Mouse (Mus musculus) retina, postnatal 7 days (tissue): Measurements from ENCODE around the gene Cd300e.
"Not testable (repeated sequence)": the region's sequence is repeated elsewhere in the genome, so short reads cannot be mapped to it uniquely, and the experiment has no call there.

Source experiments
- DNase-seq: peaks from one replicate; pipeline ENCODE4 v3.0.0-alpha.2; 2012; ENCODE audit warnings: low read depth, low spot score

The Cd300e gene

DNA sequence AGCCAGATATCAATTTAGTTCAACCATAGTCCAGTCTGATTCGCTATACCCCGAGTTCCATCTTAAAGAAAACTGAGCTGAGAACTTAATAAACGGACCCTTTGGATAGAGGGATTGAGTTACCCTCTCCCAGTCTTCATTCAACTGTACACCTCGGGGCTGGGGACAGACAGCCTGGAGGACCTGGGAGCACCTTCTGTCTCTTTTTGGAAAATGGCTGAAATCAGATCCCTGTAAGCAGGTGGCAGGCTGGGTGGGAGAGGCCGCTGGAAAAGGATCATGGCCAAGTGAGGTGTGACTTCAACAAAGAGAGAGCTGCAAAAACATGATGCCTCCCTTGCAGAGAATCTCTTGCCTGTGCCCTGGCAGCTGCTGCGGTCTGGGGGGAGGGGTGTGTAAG is 20.2 kb upstream of the Cd300e start:
- DNase-seq = no peak

DNA sequence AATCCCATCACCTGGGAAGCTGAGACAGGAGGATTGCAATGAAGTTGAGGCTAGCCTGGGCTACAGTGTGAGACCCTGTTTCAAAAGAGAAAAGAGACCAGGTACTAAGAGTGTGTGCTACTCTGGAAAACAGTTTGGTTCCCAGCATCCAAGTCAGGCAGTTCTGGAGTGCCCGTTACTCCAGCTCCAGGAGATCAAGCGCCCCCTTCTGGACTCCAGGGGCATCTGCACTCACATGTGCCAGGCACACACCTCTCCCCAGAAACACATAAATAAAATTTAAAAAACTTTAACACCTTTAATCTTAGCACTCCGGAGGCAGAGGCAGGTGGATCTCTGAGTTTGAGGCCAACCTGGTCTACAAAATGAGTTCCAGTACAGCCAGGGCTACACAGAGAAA is 19.4 kb upstream of the Cd300e start:
- DNase-seq = no peak

DNA sequence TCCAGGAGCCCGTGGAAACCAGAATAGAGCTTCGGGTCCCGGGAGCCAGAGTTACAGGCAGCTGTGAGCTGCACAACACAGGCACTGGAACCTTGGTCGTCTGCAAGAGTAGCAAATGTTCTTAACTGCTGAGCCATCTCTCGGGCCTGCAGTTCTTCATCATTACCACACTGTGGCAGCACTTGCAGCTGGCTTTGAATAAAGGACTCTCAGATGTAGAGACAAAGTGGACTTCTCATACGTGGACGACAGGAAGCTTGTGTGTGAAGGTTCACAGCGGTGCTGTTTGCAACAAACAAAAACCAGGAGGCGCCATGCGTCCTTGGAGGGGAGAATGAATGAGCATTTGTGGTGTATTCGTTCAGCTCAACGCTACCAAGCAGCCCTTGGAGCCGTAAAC is 18.9 kb upstream of the Cd300e start:
- peak; percentile 60 for DNase-seq

DNA sequence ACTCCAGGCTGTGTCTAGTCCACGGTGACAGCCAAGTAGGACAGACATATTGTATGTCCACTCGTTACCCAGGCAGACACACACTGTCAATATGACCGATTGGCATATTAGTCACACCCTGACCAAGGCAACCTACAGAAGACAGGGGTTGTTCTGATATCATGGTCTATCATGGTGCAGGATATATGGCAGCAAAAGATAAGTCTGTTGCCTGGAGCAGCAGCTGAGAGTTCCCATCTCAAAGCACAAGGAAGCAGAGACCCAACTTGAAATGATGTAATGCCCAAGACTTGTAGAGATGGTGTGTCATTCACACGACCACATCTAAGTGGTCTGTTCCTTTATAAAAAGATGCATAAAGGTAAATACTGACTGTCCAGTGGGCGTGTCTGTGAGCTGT is 16.7 kb upstream of the Cd300e start:
- DNase-seq = no peak

DNA sequence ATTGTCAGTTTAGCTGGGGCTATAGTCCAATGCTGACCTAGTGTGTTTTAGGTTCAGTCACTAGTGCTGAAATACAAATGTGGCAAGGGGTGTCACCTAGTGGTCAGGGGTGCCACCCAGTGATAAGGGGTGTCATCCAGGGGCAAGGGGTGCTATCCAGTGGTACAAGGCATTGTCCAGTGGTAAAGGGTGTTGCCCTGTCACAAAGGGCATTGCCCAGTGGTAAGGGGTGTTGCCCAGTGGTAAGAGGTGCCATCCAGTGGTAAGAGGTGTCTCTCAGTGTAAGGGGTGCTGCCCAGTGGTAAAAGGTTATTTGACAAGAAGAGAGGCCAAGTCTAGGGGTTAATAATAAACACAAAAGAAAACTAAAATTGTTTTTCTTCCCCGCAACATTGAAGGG is 15.5 kb upstream of the Cd300e start:
- no peak for DNase-seq

DNA sequence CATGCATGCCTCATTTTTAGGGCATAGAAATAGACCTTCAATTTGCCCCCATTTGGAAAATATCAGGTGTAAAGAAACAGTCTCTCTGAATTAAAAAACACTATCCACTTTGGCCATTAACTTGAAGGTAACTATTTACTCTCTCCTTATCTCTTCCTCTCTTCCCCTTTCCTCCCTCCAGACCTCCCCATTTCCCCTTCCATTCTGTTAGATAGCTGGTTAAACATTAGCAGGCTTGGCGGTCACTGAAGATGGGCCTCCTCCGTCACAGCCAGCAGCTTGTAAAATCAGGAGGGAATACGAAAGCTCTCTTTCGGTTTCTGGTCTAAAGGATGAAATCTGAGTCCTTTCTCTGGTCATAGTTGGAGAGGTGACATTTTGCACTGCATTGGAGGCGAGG is 13.9 kb upstream of the Cd300e start:
- DNase-seq = no peak

DNA sequence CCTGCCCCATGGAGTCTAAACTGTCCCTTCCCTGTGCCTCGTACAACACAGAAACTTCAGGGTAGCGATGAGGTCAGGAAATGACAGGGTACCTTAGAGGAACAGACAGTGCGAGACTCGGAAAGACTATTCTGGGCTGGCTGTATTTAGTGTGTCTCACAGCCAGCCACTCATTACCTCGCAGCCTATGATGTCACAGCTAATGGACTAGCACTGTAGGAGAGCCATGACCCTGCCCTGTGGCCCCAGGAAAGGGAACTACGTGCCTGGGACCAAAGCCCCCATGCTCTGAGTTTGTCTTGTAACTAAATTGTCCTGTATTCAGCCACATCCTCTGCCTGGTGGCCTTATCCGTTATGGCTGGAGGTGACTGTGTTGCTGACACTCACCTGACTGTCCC is 13.4 kb upstream of the Cd300e start:
- DNase-seq = no peak

DNA sequence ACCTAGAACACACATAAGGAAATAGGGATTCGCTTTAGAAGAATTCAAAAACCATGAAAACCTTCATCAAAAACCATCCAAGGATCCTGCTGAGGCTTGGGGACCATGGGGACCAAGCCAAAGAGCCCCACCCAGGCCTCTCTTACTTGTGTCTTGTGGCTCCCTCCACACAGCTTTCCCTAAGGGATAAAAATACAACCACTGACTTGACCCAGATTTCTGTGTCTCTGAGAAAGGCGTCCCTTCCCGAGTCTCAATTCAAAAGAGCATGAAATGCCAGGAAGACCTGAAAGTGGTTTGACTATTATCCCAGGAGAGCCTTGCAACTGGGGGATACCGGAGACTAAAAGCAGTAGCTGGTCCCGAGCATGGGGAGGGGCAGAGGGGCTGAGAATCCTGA is 11.0 kb upstream of the Cd300e start:
- DNase-seq = no peak

DNA sequence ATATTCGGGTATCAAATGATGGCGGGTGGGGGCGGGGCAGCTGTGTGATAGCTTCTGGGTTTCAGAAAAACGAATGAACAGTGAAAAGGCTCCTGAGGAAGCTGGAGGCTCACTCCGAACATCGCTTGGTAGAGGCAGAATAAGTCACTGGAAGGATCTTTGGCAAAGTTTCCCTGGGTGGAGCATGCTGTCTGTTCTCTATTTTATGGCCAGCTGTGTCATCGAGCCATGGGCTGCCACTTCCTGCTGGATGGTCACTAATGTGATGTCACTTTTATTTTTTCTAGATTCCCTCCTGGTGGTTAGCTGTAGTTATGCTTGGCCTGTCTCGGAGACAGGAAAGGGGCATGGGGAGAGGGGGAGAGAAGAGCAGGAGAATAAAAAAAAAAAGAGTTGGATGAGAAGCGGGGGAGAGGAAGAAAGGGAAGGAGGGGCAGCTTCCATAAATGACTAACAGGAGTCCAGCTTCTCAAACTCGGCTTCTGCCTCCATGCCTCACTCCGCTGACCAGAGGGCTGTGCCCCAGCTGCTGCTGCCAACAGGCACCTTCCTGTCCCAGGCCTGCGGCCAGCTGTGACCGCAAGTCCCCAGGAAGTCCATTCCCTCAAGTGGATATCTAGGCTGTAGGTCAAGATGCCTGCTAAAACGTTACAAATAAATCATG is 9.8 kb upstream of the Cd300e start:
- DNase-seq = no peak

DNA sequence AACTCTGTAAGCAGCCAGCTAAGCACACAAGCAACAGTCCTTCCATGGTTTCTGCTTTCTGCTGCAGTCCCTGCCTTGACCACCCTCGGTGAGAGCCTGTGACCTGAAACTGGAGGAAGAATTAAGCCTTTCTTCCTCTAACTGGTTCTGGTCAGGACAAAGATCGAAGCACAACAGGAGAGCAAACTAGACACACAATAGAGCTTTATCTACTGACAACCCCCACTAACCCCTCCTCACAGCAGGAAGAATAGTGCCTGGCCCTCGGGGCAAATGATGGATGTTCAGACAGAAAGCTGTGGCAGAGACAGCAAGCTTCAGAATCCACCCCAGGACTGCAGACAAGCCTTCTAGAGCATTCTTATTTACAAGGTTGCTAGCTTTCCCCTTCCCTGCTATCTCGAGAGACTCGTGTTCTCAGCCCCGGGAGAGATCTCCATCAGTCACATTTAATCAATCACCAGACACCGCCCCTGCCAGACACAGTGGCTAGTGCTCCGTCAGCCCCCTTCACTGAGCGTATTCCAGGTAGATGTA is 9.1 kb upstream of the Cd300e start:
- DNase-seq = no peak

DNA sequence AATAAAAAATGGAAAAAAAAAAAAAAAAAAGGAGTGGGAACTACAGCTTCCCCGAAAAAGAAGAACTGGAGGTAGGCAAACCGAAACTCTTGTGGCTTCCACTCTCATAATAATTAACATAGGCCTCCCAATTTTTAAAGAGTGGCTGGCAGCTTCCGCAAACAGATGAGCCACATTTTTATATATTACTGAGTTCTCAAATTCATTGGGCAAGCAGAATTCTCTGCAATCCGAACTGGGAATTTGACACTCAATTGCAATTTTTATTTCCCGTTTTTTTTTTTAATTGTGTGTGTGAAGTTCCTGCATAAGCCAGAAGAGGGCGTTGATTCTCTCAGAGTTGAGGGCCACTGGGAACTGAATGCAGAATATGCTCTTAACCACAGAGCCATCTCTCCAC is 4.8 kb upstream of the Cd300e start:
- no peak for DNase-seq

DNA sequence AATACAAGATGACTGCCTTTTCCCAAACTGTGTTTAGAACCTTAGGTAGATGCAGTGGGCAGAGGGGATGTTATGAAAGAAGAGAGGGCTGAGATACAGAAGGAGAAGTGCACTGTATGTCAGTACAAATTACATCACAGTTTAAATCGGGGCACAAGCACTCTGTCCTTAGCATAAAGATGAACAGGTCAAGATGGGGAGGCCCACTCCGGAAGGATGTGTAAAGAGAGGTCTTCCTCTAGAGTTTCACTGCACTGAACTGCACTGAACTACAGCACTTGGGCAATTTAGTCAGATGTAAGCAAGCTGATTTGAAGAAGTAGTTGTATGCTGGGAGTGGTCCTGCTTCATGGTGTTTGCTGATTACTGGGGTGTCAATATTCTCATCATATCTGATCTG is 2.2 kb downstream of the Cd300e start:
- no peak for DNase-seq

DNA sequence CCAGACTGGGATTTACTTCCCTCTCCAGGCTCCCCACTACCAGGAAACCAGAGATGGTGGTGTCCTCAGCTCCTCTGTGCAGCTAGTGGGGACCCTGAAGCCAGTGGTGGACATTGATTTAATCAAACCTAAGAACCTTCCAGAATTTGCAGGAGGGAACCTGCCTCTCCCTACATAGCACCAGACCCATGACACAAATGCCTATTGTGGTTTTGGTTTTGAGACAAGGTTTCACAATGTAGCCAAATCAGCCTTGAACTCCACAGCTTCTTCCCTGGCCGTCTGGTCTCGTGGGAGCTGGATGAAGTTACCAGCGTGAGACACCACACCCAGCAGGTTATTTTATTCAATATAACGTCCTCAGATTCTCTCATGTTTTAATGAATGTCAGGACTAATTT is 3.3 kb downstream of the Cd300e start:
- no peak for DNase-seq

DNA sequence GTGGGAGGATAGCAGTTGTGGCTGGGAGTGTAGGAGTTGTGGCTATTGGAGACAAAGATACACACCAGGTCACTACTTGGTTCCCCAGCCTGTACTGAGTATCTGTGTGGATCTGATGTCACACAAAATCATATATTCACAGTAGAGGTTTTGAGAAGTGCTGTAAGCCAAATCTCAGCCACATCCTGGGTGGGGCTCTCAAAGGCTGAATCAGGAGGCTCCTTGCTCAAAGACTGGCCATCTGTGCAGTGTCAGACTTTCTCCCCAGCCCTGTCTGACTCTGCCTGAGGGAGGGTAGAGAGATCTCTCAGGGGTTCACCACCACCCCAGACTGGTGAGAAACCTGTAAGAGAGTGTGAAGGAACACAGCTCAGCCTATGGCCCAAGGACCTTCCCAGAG is 7.4 kb downstream of the Cd300e start:
- DNase-seq = no peak

DNA sequence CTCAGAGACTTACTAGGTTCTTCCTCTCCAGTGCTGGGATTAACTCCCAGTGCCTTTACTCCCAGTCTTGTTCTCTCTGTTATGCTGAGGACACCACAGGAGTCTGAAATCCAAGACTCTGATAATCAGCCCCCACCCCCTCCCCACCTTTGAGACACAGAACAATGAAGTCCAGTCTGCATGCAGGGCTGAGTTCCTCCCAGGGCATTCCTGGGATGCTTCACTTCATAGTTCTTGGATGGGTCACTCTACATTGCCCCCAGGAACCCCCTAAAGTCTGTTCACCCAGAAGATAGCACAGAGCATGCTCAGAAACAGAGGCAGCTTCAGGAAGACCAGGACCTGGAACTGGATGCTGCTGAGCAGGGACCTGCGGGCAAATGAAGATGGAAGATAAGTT is 9.0 kb downstream of the Cd300e start:
- DNase-seq = no peak

DNA sequence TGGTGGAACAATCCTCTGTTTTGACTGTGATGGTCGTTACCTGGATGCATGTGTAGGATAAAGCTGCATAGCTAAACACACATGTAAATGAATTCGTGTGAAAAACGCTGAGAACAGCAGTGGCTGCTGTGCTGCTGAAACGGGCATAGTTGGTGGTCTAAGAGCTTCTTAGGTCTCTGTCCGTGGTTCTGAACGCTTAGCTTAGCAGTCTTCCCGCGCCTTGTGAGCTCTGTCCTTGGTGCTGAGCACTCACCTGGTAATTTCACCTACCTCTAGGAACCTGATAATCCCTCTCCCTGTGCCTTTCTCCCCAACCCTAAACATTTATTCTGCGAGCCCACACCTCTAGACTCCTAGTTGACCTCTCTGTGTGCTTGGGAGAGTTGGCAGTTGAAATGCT is 9.8 kb downstream of the Cd300e start:
- no peak for DNase-seq

DNA sequence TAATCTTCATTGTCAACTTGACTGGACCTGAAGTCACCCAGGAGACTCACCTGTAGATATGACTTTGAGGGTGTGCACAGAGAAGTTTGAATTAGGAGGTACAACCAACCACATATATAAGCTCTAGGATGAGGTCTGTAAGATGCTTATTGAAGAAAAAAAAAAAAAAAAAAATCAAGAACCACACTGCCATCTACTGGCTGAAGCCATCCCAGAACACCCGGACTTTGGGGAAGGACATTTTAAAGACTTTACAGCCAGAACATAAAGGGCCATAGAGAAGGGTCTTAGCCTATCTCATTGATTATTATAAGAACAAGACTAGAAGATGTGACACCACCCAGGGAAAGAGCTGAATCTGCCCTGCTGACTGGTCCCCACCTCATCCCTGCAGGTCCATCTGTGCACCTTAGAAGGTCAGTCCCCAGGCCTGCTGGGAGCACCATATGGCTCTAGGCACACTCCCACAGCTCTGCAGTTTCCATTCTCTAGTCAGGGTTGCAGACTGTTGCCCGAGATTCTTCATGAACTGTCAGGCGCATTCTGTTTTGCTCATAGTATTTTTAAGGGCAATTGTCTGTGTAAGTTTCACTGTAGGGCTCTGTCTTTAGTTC is 12.6 kb downstream of the Cd300e start:
- no peak for DNase-seq

DNA sequence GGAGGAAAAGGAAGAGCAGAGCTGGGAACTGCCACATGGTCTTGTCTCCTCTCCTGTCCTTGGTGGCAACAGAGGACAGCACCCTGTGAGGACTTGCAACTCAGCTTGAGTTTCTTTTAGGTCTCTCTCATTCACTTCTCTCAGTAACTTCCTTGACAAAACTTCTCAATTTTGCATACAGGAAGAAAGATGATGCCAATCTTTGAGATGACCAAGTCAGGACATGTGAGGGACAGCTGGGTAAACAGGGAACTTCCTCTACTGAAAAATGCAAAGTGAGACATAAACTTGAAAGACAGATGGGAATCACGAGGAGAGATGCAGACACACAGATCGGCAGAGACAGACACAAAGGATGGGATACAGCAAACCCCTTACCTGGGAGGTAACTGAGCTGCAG is 13.7 kb downstream of the Cd300e start, which contains the start of gene Cd300ld3:
TSS of gene Cd300ld3 (minus strand) at position 151 of the 400 bp plus-strand sequence.
- DNase-seq = no peak

DNA sequence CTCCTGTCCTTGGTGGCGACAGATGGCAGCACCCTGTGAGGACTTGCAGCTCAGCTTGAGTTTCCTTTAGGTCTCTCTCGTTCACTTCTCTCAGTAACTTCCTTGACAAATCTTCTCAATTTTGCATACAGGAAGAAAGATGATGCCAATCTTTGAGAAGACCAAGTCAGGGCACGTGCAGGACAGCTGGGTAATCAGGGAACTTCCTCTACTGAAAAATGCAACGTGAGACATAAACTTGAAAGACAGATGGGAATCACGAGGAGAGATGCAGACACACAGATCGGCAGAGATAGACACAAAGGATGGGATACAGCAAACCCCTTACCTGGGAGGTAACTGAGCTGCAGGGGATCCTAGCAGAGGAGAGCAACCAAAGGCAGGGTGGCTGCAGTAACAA is 24.3 kb downstream of the Cd300e start, which contains the start of gene Cd300ld5:
TSS of gene Cd300ld5 (minus strand) at position 101 of the 400 bp plus-strand sequence.
- DNase-seq = not testable (repeated sequence)

DNA sequence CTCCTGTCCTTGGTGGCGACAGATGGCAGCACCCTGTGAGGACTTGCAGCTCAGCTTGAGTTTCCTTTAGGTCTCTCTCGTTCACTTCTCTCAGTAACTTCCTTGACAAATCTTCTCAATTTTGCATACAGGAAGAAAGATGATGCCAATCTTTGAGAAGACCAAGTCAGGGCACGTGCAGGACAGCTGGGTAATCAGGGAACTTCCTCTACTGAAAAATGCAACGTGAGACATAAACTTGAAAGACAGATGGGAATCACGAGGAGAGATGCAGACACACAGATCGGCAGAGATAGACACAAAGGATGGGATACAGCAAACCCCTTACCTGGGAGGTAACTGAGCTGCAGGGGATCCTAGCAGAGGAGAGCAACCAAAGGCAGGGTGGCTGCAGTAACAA is 35.1 kb downstream of the Cd300e start, which contains the start of gene Cd300ld4:
TSS of gene Cd300ld4 (minus strand) at position 101 of the 400 bp plus-strand sequence.
- not testable (repeated sequence) for DNase-seq

DNA sequence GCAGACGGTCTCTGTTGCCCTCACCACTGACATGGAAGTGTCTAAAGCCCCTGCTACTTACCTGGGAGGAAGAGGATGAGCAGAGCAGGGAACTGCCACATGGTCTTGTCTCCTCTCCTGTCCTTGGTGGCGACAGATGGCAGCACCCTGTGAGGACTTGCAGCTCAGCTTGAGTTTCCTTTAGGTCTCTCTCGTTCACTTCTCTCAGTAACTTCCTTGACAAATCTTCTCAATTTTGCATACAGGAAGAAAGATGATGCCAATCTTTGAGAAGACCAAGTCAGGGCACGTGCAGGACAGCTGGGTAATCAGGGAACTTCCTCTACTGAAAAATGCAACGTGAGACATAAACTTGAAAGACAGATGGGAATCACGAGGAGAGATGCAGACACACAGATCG is 45.9 kb downstream of the Cd300e start, which contains the start of gene Cd300ld2:
TSS of gene Cd300ld2 (minus strand) at position 101 of the 400 bp plus-strand sequence.
- DNase-seq = not testable (repeated sequence)

DNA sequence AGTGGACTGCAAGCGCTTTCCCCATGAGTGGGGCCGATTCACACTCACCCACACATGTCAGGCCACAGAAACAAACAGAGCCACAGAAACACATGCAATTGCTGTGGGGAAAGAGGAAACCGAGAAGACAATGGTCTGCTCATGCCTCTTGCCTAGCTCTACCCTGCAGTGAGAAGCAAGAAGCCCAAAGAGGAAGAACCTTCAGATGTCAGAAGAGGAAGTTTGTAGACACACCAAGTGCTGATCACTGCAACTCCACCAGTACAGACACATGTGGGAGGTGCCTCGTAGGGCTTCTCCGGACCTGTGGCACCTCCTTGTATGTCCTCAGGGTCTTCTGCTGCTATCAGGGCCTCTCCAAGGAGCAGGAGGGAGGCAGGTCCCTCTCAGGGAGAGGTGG is 57.9 kb downstream of the Cd300e start:
- no peak for DNase-seq
